Mouse (Mus musculus) stomach, postnatal 0 days (tissue): ENCODE data around the gene Castor2. TPM values are rescaled to one million over a fixed set of nuclear protein-coding genes. Genes with fewer than 3 reads are reported as not detected.

Experiments
- ATAC-seq: fragments of 200-750 bp; cut with Nextera tagmentation; 2 replicates; pipeline ENCODE4 v1.8.0; 2017; ENCODE audit not compliant: low FRiP score, low TSS enrichment
- DNase-seq: peaks from one replicate; pipeline ENCODE4 v3.0.0-alpha.2; 2016; ENCODE audit warnings: low spot score
- H3K27ac ChIP-seq: fragments of 300-500 bp; sonication (generic); replicated peaks from 2 replicates; pipeline ENCODE4 v1.5.1; 2014; ENCODE audit warnings: mild to moderate bottlenecking, control low read depth
- H3K27me3 ChIP-seq: fragments of 300-500 bp; sonication (generic); 2 replicates; pipeline ENCODE4 v1.6.1; 2014; ENCODE audit warnings: low read length; ENCODE audit not compliant: control insufficient read depth, insufficient read depth
- H3K36me3 ChIP-seq: fragments of 300-500 bp; sonication (generic); 2 replicates; pipeline ENCODE4 v1.6.1; 2014; ENCODE audit warnings: low read length, mixed read lengths; ENCODE audit not compliant: control insufficient read depth, insufficient read depth
- H3K4me1 ChIP-seq: fragments of 300-500 bp; sonication (generic); replicated peaks from 2 replicates; pipeline ENCODE4 v1.6.1; 2014; ENCODE audit warnings: antibody characterized with exemption; ENCODE audit not compliant: control insufficient read depth, insufficient read depth
- H3K4me2 ChIP-seq: fragments of 300-500 bp; sonication (generic); replicated peaks from 2 replicates; pipeline ENCODE4 v1.6.1; 2014; ENCODE audit warnings: low read depth, mild to moderate bottlenecking, control low read depth, moderate library complexity
- H3K4me3 ChIP-seq: fragments of 300-500 bp; sonication (generic); 2 replicates; pipeline ENCODE4 v1.5.1; 2014; ENCODE audit warnings: low read depth, low read length, control low read depth
- H3K9ac ChIP-seq: fragments of 300-500 bp; sonication (generic); 2 replicates; pipeline ENCODE4 v1.6.1; 2014; ENCODE audit warnings: mild to moderate bottlenecking, low read length, control low read depth, mixed read lengths
- H3K9me3 ChIP-seq: fragments of 300-500 bp; sonication (generic); 2 replicates; pipeline ENCODE4 v1.6.1; 2016; ENCODE audit warnings: low read length; ENCODE audit not compliant: control insufficient read depth
- CTCF ChIP-seq: IDR thresholded peaks from 2 replicates; pipeline ENCODE4 v1.5.1; 2016; ENCODE audit warnings: antibody characterized with exemption, low read depth, mild to moderate bottlenecking, moderate library complexity
- EP300 ChIP-seq: optimal IDR thresholded peaks from 2 replicates; pipeline ENCODE3; 2016; ENCODE audit warnings: antibody characterized with exemption
- WGBS: fragments of 180-500 bp; shearing (Covaris S2); extraction: QIAGEN DNeasy Blood & Tissue Kit; methylation state at CpG from one replicate; pipeline ENCODE4 v1.1.7; 2014; 5-methylcytosine and 5-hydroxymethylcytosine counted together
- polyA plus RNA-seq: library from polyadenylated mRNA; unstranded; fragments of >200 nt; fragmentation: Nextera tagmentation; extraction: Ambion mirVana; gene quantifications from 2 replicates; pipeline ENCODE4 v1.2.1, GENCODE M21; 2015

The Castor2 gene
- polyA plus RNA-seq, 1 experiment from 2014 or later, result 3.8 TPM

GRCm38 (mm10) chr5:134169231-134169630 is 69.7 kb downstream of the Castor2 start:
- H3K4me1 ChIP-seq, result no peaks in the 10 kb centered on the region
- no peak overlapping the region for H3K27ac ChIP-seq
- H3K36me3 ChIP-seq, result peaks cover 4% of the 10 kb centered on the region
- peak; percentile 38; the same call in 1 of the 2 replicates for ATAC-seq
- no peak overlapping the region for H3K4me3 ChIP-seq
- 93% methylated on average over 10 of the region's 10 CpGs for WGBS
- no peaks in the 10 kb centered on the region for H3K9me3 ChIP-seq
- no peaks in the 10 kb centered on the region for H3K27me3 ChIP-seq
- TF ChIP-seq CTCF (no peak), EP300 (no peak)
- no peak overlapping the region for H3K4me2 ChIP-seq
- DNase-seq, result no peak
- H3K9ac ChIP-seq, result no peak overlapping the region

DNA sequence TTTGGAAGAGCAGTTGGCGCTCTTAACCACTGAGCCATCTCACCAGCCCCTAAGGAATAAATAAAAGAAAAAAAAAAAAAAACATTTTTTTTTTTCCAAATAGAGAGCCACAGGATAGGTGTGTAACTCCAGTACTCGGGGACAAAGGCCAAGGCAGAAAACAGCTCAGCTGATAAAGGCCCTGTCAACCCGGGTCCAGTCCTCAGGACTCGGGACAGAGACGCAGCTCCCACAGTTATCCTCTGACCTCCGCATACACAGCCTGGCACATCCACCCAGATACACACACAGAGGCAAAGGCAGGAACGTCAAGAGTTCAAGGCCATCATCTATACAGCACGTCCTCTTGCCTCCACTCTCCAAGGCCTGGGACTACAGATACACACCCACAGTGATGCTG is 70.7 kb downstream of the Castor2 start:
- Histone ChIP-seq H3K27me3 (no peaks in the 10 kb centered on the region), H3K36me3 (peaks cover 4% of the 10 kb centered on the region), H3K4me2 (no peak overlapping the region), H3K27ac (no peak overlapping the region), H3K9ac (no peak overlapping the region), H3K4me1 (no peaks in the 10 kb centered on the region), H3K4me3 (no peak overlapping the region), H3K9me3 (no peaks in the 10 kb centered on the region)
- DNase-seq, result no peak
- 85% methylated on average over 8 of the region's 8 CpGs for WGBS
- TF ChIP-seq EP300 (no peak), CTCF (no peak)
- no peak for ATAC-seq

GRCm38 (mm10) chr5:134173206-134173605 is 73.7 kb downstream of the Castor2 start:
- Histone ChIP-seq H3K27me3 (no peaks in the 10 kb centered on the region), H3K4me1 (peaks cover 7% of the 10 kb centered on the region), H3K4me3 (no peak overlapping the region), H3K36me3 (no peaks in the 10 kb centered on the region; the same call in 1 of the 2 replicates), H3K27ac (no peak overlapping the region), H3K9ac (no peak overlapping the region), H3K4me2 (no peak overlapping the region), H3K9me3 (no peaks in the 10 kb centered on the region)
- DNase-seq, result peak; percentile 60
- peak; percentile 75 for TF ChIP-seq CTCF
- no peak for TF ChIP-seq EP300
- no peak for ATAC-seq
- 34% methylated on average over 4 of the region's 4 CpGs for WGBS

DNA sequence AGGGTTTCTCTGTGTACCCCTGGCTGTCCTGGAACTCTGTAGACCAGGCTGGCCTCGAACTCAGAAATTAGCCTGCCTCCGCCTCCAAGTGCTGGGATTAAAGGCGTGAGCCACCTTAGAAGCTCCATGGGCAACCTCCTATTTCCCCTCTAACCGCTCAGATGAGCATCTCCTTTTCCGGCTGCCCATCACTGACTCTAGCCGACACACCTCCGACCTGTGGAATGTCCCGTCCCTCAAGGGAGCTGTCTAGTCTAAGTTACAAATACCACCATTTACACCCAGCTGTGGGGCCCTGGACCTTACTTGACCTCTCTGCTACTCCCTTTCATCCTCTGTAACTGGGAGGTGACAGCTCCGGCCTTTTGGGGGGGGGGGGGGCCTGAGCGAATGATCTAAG is 76.2 kb downstream of the Castor2 start:
- no peak for TF ChIP-seq CTCF
- no peak for TF ChIP-seq EP300
- Histone ChIP-seq H3K27me3 (no peaks in the 10 kb centered on the region), H3K4me2 (peak overlapping the region; percentile 74), H3K36me3 (no peaks in the 10 kb centered on the region), H3K9me3 (no peaks in the 10 kb centered on the region), H3K9ac (peak overlapping the region; percentile 87), H3K4me3 (peak overlapping the region; percentile 95), H3K4me1 (peaks cover 7% of the 10 kb centered on the region), H3K27ac (peak overlapping the region; percentile 90)
- 9% methylated on average over 9 of the region's 10 CpGs for WGBS
- ATAC-seq, result no peak
- no peak for DNase-seq

GRCm38 (mm10) chr5:134176169-134176881 is 76.8 kb downstream of the Castor2 start, which contains the start of gene Rcc1l:
Gene Rcc1l (minus strand): TSS chr5:134176774.
- DNase-seq (peak; percentile 88), ATAC-seq (peak; percentile 91)
- H3K4me3 ChIP-seq, result peak within 1 kb of the TSS; percentile 95
- peak within 1 kb of the TSS; percentile 90 for H3K27ac ChIP-seq
- peaks cover 7% of the 10 kb centered on the region for H3K4me1 ChIP-seq
- under 1% methylated on average over 72 of the region's 72 CpGs for WGBS
- no peak for TF ChIP-seq EP300
- TF ChIP-seq CTCF, result no peak
- H3K27me3 ChIP-seq, result no peaks in the 10 kb centered on the region
- peak within 1 kb of the TSS; percentile 87 for H3K9ac ChIP-seq
- H3K36me3 ChIP-seq, result no peaks in the 10 kb centered on the region
- no peaks in the 10 kb centered on the region for H3K9me3 ChIP-seq
- H3K4me2 ChIP-seq, result peak within 1 kb of the TSS; percentile 74

- DNase-seq (no peak), ATAC-seq (no peak)
- Histone ChIP-seq H3K4me3 (no peak overlapping the region), H3K9me3 (no peaks in the 10 kb centered on the region), H3K9ac (no peak overlapping the region), H3K27ac (no peak overlapping the region), H3K4me2 (no peak overlapping the region), H3K27me3 (no peaks in the 10 kb centered on the region), H3K36me3 (no peaks in the 10 kb centered on the region), H3K4me1 (peaks cover 12% of the 10 kb centered on the region)
- TF ChIP-seq EP300 (no peak), CTCF (no peak)
- WGBS, result 62% methylated on average over 7 of the region's 7 CpGs
Observed at GRCm38 (mm10) chr5:134178536-134178935, 79.0 kb downstream of the Castor2 start.
